Mouse (Mus musculus) embryonic fibroblast, embryonic 13.5 days (primary cell): ENCODE measurements at regions not wholly inside any gene's neighbourhood (a gene's known extent, or its start where the extent isn't known, plus 50 kb on each side); places are given as distances from the start of the nearest gene placed in this dataset.

Experiments
- H3K27ac ChIP-seq: 2 replicates; pipeline ENCODE4 v1.5.1; 2012; ENCODE audit warnings: low read length, control low read depth, inconsistent platforms; ENCODE audit not compliant: insufficient read depth
- H3K4me1 ChIP-seq: 2 replicates; pipeline ENCODE4 v1.6.1; 2011; ENCODE audit warnings: low read length; ENCODE audit not compliant: control insufficient read depth, insufficient read depth
- H3K4me3 ChIP-seq: 2 replicates; pipeline ENCODE4 v1.5.1; 2011; ENCODE audit warnings: mild to moderate bottlenecking, control low read depth, low read length; ENCODE audit not compliant: insufficient read depth
- CTCF ChIP-seq: IDR thresholded peaks from 2 replicates; pipeline ENCODE4 v1.5.1; 2011; ENCODE audit warnings: mild to moderate bottlenecking, control low read depth, low read length, moderate library complexity, borderline replicate concordance; ENCODE audit not compliant: insufficient read depth
- POLR2A ChIP-seq: IDR thresholded peaks from 2 replicates; pipeline ENCODE4 v1.6.1; 2011; ENCODE audit warnings: low read depth, mild to moderate bottlenecking, control low read depth, low read length, moderate library complexity

DNA sequence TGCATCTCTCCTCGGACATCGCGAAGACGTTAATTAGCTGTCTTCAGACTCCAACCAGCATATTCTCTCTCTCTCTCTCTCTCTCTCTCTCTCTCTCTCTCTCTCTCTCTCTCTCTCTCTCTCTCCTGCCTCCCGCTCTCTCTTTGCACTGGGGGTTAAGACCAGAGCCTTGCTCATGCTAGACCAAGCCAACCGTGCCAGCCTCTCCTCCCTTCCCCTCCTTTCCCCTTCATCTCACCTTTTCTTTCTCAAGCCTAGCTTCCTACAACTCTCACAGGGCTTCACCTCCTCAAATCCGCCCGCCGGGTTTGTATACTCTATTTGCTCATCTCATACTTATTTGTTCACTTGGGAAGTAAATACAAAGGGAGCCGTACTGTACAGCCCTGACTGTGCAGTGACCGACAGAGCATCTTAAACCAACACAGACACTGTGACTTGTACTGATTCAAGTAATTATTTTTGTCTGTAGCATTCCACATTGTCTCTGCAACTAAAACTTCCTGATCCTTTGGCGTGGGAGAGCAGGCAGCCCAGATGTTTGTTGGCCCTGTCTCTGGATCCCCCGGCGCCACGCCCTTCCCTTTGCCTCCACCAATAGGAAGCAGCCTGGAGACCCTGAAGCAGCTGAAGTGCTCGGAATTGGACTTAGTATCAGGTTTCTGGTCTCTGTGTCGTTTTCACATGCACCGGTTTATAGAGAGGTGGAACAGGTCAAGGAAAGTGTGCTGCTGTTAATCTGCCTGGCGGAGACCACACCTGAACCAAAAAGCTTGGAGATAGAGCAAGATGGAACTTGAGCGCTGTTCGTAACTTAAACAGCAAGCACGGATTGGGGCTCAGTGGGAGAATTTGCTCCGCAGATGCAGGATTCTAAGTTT, 145.1 kb downstream of the Sox2 start:
- Histone ChIP-seq H3K4me3 (peak overlapping the region; percentile 42), H3K4me1 (no peaks in the 10 kb centered on the region), H3K27ac (no peak overlapping the region)
- TF ChIP-seq CTCF (no peak), POLR2A (no peak)

- TF ChIP-seq CTCF (no peak), POLR2A (no peak)
- H3K4me3 ChIP-seq = peak overlapping the region; percentile 42
- H3K27ac ChIP-seq = no peak overlapping the region
- H3K4me1 ChIP-seq = no peaks in the 10 kb centered on the region
Measured at GRCm38 (mm10) chr3:34795984-34796266, 145.7 kb downstream of the Sox2 start.

DNA sequence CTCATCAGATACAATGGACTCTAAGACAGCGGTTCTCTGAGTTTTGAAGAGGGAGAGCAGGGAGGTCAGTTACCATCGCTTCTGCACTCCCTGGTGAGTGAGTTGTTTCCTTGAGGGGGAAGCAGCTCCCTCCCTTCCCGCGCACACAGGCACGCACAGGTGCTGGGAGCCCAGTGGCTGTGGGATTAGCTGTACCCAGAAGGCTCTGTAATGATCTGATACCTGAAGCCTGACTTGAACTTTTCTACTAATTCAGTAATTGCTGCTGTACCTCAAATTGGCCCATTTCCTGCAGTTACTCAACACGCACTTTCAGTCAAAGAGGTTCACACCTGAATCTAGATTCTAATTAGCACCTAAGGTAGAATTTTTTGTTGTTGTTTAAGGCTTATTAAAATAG, 158.6 kb downstream of the Sox2 start:
- H3K4me3 ChIP-seq = no peak overlapping the region
- H3K27ac ChIP-seq = no peak overlapping the region
- H3K4me1 ChIP-seq = no peaks in the 10 kb centered on the region
- no peak for TF ChIP-seq CTCF
- no peak for TF ChIP-seq POLR2A

- Histone ChIP-seq H3K27ac (no peak overlapping the region), H3K4me1 (no peaks in the 10 kb centered on the region), H3K4me3 (no peak overlapping the region)
- no peak for TF ChIP-seq POLR2A
- TF ChIP-seq CTCF = no peak
Measured at GRCm38 (mm10) chr3:34811753-34812152, 161.5 kb downstream of the Sox2 start.

GRCm38 (mm10) chr3:34813046-34813625, 162.9 kb downstream of the Sox2 start:
- H3K4me1 ChIP-seq = no peaks in the 10 kb centered on the region

DNA sequence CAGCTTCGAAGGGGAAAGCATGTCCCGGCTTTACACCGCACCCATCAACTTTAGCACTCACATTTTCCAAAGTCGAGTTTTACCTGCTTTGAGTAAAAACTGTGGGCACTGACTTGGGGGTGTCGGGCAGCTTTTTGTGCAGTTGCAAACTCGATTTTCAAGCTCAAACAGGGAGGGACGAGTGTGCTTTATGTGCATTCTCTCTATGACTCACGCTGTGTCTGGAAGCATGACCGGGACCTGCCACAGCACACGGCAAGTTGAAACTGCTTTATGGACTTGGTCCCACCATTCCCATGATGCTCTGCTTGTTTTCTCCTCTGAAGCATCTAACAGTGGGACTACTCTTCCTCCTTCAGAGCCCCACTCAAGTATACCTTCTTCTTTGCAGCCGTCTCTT, 174.8 kb downstream of the Sox2 start:
- TF ChIP-seq POLR2A = no peak
- no peak for TF ChIP-seq CTCF
- no peak overlapping the region for H3K27ac ChIP-seq
- H3K4me3 ChIP-seq = no peak overlapping the region
- no peaks in the 10 kb centered on the region for H3K4me1 ChIP-seq

More at GRCm38 (mm10) chr3:34813046-34813625, 162.9 kb downstream of the Sox2 start:
- Histone ChIP-seq H3K27ac (no peak overlapping the region), H3K4me3 (no peak overlapping the region)
- TF ChIP-seq POLR2A (no peak), CTCF (no peak)

DNA sequence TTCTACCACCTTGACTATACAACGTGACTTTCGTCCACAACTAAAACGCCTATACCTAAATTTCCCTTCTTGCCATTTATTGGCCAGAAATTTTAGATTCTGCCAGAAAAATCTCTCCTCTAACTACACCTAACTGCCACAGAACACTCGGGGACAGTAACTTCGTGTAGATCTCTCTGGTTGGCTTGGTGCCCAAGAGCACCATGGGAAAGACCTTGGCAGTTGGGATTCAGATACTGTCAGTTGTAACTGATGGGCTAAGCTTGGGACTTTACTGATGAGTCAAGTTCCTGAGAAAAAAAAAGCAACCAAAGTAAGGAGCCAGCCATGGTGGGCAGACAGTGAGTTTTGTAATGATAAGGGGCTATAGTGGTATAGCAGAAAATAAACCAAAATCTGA, 176.2 kb downstream of the Sox2 start:
- Histone ChIP-seq H3K4me1 (no peaks in the 10 kb centered on the region), H3K27ac (no peak overlapping the region), H3K4me3 (no peak overlapping the region)
- TF ChIP-seq CTCF (no peak), POLR2A (no peak)

DNA sequence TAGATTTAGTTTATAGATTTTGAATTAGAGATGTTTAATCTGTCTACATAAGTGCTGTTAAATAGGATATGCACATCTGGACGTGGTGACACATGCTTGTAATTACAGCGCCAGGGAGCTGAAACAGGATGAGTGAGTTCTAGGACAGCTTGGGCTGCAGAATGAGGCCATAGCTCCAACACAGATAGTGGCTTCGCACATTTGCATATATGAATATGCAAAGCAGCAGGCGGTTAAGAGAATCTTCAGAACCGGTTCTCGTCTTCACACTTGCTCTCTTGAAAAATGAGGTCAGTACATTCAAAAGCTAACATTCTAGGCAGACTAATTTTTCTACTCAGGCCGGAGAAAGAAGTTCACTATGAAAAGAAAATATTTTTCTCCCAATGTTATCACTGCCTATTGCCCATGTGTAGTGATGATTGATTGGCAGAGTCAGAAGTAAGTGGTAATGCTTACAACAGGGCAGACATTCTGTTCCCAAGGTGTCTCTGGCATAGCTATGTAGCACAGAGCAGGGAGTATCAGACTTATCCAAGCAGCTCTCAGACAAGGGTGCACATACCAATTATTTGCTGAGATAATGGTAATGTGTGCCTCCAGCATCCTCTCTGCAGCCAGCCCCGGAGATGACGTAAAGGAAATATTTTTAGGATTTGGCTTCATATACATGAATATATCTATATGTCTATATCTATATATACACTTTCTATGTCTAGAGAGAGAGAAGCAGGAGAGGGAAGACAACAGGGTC, 178.4 kb downstream of the Sox2 start:
- Histone ChIP-seq H3K4me3 (no peak overlapping the region), H3K27ac (no peak overlapping the region), H3K4me1 (no peaks in the 10 kb centered on the region)
- TF ChIP-seq CTCF (no peak), POLR2A (no peak)

GRCm38 (mm10) chr3:34836741-34837267, 186.6 kb downstream of the Sox2 start:
- H3K4me1 ChIP-seq = no peaks in the 10 kb centered on the region
- no peak overlapping the region for H3K27ac ChIP-seq
- no peak overlapping the region for H3K4me3 ChIP-seq
- TF ChIP-seq POLR2A = no peak
- no peak for TF ChIP-seq CTCF
